In genomic region chr19:17791485-17792052, GRCm38 (mm10) we compare ENCODE assay signal across 11 mouse cellular contexts.
"Had no signal": no experiment of that assay in that cellular context is flagged by ENCODE, and none has a peak within 500 bp of the region (broad histone marks: within the 10 kb centered on the region; RNA-seq: fewer than 3 reads in every experiment).

No protein-coding gene starts in this region.

- H3K4me3 ChIP-seq: hindbrain, embryonic 15.5 days; limb, embryonic 13.5 days; midbrain, embryonic 12.5 days; neural tube, embryonic 13.5 days had no signal

- H3K4me2 ChIP-seq: hindbrain, embryonic 15.5 days; limb, embryonic 13.5 days; lung, embryonic 14.5 days; midbrain, embryonic 12.5 days; neural tube, embryonic 13.5 days had no signal

- ATAC-seq: midbrain, embryonic 16.5 days had no signal

- DNase-seq: kidney, adult 11 months; left cerebral cortex, postnatal 4 days; lung, embryonic 14.5 days; right cerebral cortex, postnatal 14 days; thymus, postnatal 36 days had no signal

- H3K9me3 ChIP-seq: hindbrain, embryonic 15.5 days; limb, embryonic 13.5 days; midbrain, embryonic 12.5 days; neural tube, embryonic 13.5 days had no signal

- H3K36me3 ChIP-seq: hindbrain, embryonic 15.5 days; midbrain, embryonic 12.5 days; neural tube, embryonic 13.5 days had no signal

- H3K4me1 ChIP-seq: hindbrain, embryonic 15.5 days; midbrain, embryonic 12.5 days; neural tube, embryonic 13.5 days had no signal

- H3K27me3 ChIP-seq: hindbrain, embryonic 15.5 days; limb, embryonic 13.5 days; midbrain, embryonic 12.5 days; neural tube, embryonic 13.5 days had no signal

- H3K9ac ChIP-seq: hindbrain, embryonic 15.5 days; limb, embryonic 13.5 days; liver, embryonic 14.5 days; lung, embryonic 14.5 days; midbrain, embryonic 12.5 days; neural tube, embryonic 13.5 days had no signal

- H3K27ac ChIP-seq: hindbrain, embryonic 15.5 days; limb, embryonic 13.5 days; liver, embryonic 14.5 days; midbrain, embryonic 12.5 days; neural tube, embryonic 13.5 days had no signal
